Mouse (Mus musculus) 416B (cell line): ENCODE measurements around the gene Rbm14.
"Not testable (repeated sequence)": the region's sequence is repeated elsewhere in the genome, so short reads cannot be mapped to it uniquely, and the experiment has no call there.

Experiments
- DNase-seq: peaks from one replicate; pipeline ENCODE4 v3.0.0; 2011; ENCODE audit warnings: low read depth

Gene Rbm14

DNA sequence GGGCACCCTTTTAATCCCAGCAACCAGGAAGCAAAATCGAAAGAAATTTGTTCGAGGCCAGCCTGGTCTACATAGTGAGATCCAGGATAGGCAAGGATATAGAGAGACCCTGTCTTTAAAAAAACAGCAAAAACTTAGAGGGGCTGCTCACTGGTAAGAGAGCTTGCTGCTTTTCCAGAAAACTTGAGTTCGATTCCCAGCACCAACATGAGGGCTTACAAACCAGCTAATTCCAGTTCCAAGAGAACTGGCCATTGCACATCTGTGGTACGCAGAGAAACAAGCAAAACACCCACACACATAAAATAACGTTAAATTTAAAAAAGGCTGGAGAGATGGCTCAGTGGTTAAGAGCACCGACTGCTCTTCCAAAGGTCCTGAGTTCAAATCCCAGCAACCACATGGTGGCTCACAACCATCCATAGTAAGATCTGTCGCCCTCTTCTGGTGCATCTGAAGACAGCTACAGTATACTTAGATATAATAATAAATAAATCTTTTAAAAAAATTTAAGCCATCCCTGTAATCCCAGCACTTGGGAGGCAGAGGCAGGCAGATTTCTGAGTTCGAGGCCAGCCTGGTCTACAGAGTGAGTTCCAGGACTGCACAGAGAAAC lies 1.0 kb upstream of the Rbm14 start:
- peak; percentile 74 for DNase-seq

DNA sequence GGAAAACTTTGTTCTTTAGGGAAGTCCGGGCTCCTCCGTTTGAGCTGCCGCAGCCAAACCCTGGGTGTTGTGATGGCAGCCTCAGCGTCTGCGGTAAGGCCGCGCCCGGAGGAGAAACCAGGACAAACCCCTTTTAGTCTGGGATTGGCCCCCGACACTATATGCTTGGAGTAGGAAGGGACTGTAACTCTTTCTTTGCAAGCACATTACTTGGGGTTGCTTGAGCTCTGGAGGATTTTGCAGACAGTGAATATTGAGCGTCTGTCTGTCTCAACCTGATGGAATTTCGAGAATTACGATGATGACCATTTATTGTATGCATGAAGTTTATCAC lies 442 bp upstream of the Rbm14 start:
- no peak for DNase-seq

DNA sequence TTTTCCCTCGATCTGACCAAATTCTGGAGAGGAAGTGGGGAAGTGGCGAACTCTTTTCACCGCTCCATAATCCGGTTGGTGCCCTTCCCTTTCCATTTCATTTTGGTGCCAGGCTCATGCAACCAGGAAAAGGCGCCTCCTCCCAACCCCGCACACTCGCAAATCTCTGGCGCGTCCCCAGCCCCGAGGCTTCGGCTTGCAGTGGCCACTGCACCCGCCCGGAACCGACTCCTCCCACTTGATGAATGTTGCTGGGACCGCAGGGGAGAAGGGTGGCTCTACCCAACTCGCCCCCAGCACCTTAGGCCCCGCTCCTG lies 730 bp downstream of the Rbm14 start:
- DNase-seq = no peak

DNA sequence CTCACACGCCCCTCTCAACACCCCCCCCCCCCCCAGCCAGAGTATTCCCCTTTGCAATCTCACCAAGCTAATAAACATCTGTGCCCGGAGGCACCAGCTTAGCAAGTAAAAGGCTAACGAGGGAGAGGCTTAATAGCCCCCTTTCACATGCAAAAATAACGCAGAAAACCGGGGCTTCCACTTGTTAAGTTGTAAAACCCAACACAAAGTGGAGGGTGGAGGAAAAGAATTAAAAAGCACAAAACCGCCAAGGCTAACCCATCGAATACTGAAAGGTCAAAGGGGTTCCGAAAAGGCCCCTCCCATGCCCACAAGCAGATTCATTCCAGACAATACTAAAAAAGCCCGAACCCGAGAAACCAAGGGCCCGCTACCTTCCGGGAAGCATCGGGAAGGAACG lies 1.1 kb downstream of the Rbm14 start:
- no peak for DNase-seq

DNA sequence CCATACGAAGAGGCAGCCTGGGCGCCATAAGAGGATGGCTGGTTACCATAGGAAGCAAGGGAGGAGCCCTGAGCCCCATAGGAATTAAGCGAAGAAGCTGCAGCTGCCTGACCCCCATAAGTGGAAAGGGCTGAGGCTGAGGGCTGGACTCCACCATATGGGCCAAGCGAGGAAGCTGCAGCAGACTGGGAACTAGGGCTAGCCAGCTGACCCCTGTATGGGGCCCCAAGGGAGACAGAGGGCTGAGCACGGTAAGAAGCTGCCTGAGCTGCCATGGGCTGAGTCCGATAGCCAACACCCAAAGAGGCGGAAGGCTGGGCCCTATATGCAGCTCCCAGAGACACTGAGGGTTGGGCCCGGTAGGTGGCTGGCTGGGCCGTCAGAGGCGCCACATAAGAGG lies 8.2 kb downstream of the Rbm14 start:
- no peak for DNase-seq

DNA sequence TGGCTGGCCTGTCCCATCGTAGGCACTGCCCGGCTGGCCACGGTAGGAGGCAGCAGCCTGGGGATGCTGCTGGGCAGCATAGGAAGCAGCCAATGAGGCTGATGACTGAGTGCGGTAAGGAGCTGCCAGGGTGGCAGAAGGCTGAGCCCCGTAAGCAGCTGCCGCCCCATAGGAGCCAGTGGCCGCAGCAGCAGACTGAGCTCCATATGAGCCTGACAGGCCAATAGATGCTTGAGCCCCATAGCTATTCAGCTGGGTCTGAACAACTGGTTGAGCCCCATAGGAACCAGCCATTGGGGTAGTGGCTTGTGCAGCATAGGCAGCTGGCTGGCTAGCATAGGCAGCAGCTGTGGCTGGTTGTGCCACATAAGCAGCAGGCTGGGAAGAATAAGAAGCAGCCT lies 8.7 kb downstream of the Rbm14 start:
- DNase-seq = no peak

DNA sequence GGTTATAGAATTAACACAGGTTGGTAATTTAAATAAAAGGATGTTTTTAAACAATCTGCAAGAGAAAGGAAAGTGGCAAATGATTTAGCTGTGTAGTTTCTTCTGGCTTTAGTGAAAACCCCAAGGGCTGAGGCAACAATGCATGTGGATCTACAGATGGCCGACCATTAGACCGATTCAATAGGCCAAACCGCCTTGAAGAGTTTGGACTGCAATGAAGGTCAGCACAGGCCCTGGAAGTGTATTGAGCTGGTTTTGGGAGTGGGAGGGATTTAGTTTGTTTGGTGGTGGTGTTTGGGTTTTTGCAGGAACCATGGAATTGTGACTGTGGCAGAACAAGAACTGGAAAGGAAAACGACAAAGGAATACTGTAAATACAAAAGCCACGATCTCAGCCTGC lies 12.4 kb downstream of the Rbm14 start:
- DNase-seq = no peak

DNA sequence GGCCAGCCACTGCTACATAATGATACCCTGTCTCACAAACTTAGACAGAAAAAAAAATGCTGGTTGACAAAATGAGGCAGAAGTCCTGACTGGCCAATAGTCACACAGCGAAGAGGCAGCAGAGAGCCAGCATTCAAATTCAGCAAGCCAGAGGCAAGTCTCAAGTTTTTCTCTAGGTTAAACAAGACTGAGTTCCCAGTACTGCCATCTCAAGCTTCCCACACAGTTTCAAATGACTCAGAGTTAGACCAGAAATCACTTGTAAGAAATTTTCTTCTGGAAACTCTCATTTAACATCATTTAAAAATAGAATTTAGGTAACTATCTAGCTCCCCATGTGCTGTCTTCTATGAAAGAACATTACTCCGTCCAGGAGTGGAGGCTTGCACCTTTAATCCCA lies 13.6 kb downstream of the Rbm14 start:
- no peak for DNase-seq

DNA sequence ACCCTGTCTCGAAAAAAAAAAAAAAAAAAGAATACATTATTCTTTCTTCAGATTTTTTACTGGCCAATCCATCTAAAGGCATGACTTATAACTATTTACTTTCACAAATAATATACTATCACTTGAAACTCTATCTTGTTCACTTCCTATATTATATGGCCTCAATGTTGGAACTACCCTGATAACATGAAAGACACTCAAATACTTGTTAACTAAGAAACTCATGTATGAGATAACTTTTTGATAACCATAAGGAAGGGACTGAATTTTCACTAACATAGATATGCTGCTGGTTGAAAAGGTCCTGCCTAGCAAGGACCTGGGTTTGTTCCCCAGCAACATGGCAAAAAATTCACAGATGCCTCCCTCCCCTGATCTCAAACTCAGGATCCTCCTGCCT lies 15.5 kb downstream of the Rbm14 start:
- no peak for DNase-seq

DNA sequence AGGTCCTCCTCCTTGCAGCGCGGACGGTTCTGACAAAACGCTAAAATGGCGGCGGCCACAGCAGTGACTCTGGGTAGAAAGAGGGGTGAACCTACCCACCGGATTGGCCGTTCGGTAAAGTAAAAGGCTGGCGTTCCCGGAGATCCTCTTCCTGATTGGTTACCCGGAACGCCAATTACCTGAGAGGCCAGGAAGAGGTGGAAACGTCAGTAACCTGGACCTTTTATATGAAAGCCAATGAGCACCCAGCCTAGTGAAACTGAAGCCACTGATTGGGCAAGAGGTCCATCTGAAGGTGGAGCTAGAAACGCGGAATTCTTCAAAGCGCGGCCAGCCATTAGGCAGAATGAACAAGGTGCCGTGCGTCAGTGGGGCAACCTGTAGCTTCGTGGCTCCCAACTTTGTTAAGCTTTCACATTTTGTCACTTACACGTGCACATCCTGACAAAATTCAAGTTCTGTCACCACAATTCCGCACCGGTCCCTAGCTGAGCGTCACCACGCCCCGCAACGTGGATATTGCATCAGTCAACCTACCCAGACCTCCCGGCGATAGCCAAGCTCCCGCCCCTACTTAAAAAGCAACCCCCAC lies 17.5 kb downstream of the Rbm14 start, which contains the start of gene Rbm4:
Gene Rbm4, minus strand, starts transcription at position 71 of the 592 bp plus-strand sequence.
- peak; percentile 100 for DNase-seq

DNA sequence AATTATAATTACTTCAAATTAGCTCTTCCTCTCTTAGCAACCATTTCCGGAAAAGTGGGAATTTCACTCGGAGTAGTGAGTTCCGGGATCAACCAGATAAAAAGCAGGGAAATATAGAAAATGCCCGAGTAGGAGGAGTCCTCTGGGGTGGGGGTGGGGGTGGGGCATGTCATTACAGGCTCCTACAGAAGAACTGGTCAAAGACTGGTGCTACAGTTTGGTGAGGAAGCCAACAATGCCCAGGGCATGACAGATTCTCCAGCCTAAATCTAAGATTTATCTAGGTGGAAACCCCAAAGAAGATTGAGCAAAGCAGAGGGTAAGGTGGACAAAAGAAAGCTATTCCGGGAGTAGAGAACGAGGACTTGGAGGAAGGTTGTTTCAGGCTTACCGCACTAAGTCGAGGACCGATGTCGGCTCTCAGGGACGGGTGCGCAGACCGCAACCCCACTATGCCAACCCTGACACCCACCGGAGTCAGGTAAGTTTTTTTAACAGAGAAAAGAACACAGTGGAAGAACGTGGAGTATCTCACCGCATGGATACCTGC lies 18.1 kb downstream of the Rbm14 start:
- DNase-seq = no peak

DNA sequence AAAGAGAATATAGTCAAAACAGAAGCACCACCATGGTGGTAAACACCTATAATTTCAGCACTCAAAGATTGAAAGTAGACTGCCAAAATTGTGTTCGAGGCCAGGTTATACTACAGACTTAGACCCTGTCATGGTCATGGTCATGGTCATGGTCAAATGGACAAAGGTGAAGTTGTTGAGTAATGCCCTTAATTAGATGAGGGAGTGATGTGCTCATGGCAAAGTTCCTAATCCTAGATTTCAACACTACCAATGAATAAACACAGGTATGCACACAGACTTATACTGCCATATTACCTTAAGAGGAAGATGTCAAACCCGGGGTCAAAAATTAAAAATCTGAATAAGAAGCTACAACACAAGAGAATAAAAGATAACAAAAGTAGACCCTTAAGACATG lies 25.1 kb downstream of the Rbm14 start:
- DNase-seq = no peak

DNA sequence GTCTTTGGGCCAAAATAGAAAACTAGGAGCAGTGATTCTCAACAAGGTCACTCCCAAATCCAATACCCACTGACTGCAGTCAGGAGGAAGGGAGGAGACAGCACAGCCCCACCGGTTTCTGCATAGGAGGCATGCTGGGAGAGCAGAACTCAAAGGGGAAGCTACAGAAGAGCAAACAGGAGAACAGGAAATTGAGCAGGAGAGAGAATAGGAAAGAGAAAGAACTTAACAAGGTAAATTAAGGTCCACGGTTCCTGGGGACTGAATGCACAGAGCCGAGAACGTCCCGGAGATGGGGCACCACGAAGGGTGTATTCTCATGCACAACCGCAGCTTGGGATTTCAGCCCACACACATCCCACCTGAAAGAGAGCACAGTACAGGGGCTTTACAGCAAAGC lies 26.2 kb downstream of the Rbm14 start:
- no peak for DNase-seq

DNA sequence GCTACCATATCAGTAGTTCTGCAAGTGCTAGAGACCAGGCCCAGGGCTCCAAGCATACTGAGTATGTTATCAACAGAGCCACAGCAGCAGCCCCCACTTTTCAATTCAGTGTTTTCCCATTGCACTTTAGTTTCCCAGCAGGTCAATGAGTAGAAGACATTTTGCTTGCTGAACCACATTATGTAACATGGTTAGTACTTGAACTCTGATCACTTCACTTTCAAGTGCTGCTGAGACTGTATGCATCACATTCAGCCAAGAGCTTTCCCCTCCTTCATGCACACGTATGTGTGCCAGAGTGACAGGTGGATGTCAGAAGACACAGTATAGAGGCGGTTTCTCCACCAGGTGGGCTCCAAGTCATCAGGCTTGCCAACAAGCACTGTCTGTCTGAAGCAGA lies 28.5 kb downstream of the Rbm14 start:
- DNase-seq = no peak

DNA sequence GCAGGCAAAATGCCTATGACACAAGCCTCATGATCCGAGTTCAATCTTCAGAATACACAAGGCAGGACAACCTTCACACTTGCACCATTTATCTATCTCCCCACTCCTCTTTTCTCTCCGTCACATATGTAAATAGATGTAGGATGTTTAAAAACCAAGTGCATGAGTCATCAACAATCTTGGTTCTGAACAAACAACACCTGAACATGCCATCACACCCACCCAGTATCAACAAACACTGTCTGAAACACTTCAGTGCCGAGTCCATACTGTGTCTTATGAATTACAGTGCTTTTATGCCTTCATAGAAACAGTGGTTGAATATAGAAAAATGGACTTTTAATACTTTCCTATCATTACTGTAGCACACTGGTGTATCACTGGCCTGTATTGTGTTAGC lies 38.6 kb downstream of the Rbm14 start:
- no peak for DNase-seq

DNA sequence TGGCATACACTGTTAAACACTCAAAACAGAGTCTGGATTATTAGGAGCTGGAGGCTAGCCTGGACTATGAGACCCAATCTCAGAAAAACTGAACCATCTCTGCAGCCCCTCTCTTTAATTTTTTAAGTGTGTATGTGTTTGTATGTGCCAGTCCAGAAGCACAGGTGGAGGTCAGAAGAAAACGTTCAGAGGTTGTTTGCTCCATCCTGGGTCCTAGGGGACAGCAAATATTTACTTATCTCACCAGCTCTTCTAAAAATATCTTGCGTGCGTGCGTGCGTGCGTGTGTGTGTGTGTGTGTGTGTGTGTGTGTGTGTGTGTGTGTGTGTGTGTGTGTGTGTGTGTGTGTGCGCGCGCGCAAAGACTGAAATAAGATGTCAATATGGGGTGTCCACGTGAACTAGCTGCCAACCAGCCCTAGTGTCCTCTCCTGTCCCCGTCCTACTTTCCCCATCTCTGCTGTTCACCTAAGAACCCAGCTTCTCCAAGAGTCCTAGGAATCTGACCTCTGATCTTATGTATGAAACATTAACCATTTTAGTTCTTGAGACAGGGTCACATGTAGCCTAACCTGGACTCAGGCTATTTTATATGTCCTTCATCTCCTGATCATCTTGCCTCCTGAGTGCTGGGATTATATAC lies 43.8 kb downstream of the Rbm14 start:
- no peak for DNase-seq

DNA sequence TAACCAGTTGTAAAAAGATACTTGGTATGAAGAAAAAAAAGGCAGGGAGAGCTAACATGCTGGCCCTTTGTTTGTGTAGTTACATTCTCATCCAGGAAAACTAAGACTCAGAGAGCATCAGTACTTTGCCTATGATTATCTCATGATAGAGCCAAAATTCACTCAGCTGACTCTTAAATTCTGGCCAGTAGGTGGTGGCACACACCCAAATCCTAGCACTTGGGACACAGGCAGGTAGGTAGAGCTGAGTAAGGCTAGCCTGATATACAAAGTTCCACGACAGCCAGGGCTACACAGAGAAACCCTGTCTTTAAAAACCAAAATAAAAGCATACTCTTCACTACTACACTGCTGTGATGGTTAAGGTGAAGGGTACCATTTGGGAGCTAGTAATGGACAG lies 48.6 kb downstream of the Rbm14 start:
- DNase-seq = peak; percentile 48

DNA sequence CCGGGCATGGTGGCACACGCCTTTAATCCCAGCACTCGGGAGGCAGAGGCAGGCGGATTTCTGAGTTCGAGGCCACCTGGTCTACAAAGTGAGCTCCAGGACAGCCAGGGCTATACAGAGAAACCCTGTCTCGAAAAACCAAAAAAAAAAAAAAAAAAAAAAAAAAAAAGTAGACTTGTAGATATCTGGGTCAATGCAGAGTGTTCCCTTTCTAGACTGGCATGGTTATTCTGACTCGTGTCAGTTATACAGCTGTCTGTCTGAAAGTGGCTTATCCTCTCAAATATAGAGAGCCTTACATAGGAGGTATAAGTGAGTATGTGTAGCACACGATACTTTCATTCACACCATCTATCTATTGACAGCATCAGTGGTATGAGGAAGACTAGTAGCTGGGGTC lies 50.9 kb downstream of the Rbm14 start:
- DNase-seq = not testable (repeated sequence)

DNA sequence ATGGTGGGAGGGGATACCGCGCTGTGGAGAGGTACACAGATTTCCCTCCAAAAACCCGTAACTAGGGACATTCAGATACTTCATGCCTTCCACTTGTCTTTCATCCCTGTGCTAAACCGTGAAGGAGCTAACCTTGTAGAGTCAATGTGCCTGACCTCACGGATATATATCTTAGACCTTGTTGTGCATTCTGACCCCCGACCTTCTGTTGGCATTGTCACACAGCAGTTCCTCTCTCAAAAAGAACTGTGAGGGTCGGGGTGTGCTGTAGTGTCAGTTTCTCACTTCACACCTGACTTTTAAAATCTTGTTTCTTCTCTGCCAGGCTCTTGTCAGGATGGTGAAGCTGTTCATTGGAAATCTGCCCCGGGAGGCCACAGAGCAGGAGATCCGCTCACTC lies 54.5 kb downstream of the Rbm14 start:
- no peak for DNase-seq

DNA sequence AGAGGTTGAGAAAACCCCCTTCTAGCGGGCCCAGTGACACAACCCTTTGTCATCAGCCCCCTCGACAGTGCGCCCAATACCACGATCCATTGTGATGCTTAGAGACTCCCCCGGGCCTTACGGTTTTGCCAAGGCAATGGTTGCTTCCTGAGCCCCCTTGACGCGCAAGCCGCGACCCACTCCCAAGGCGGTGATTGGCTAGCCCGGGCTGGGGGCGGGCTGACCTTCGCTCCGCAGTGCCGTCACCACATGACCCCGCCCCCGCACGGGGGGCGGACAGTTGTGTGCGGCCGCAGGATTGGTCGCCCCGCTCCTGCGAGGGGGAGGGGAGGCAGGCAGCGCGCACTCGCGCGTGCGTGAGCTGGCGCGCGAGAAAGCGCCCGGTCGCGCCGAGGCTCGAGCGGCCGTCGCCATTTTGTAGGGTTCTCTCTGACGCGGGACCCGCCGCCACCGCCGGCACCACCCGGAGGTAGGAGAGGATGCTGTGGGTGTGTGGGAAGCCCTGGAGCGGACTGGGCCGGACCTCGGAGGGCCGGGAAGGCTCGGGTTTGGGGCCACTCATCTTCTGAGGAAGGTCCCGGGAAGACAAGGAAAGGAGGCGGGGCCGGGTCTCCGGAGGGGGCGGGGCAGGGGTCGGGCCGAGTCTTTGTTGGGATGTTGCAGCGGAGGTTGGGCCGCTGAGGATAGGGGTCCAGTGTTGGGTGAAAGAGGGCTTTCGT lies 55.1 kb downstream of the Rbm14 start, which contains the start of gene Rbm4b:
Gene Rbm4b, plus strand, starts transcription at position 305 of the 719 bp plus-strand sequence.
- DNase-seq = peak; percentile 91

DNA sequence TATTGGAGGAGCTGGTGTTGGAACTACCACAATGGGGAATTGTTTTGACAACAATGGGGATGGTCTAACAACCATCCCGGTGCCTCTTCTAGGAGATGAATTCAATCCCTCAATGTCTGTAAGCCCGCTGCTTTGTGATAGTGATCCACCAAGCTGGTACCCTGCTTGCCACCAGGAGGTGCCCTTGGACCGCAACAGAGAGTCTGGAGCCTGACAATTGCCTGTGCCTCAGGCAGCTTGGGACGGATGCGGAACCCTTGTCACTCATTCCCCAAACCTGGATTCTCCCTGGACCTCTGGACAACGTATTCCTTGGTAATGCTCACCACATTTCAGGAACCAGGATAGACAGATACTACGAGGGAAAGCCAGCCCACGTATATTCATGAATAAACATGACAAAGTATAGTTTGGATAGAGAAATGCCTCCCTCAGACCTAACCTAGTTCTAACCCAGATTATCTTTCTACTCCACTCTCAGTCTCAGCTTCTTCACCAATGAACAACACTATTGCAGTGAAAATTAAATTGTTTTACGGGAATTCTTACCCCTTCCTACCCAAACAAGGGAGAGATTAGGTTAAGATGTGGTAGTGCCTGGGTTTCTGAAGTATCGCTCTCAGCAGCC lies 55.8 kb downstream of the Rbm14 start:
- peak; percentile 89 for DNase-seq
